ENCODE assay signal across 8 mouse cellular contexts in the genomic region with DNA sequence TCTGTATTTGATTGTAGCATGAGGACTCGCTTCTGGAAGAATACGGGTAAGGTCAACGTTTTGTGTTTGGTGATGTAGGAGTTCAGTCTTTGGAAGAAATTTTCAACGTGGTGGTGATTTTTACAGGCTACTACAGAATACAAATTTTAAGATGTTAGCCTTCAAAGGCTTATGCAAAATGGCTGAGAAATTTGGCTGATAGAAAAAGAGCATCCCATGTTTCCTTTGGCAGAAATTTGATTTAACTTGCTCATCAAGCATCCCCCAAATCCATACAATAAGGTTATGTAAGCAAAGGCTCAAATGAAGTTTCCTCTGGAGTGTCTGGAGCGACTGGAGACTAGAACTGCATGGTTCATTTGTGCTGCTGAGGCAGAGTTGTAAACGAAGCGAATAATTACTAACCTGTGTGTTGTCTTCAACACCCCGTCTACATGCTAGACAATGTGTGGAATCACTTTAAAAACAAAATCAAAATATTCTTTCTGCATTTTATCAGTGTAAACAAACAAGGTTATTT. TPM values are rescaled to one million over a fixed set of nuclear protein-coding genes. Genes with fewer than 3 reads are reported as not detected.
DNase-seq lines count a peak whose midpoint lies in the region; ATAC-seq and TF ChIP-seq lines count a peak whose summit lies in the region.

No protein-coding gene starts in this region.

- peak overlapping the region; percentile 74 for H3K4me3 ChIP-seq in left cerebral cortex, adult 2 months
- peak overlapping the region; percentile 83 for H3K4me3 ChIP-seq in embryonic facial prominence, embryonic 13.5 days
- H3K4me3 ChIP-seq in intestine, postnatal 0 days (ENCODE audit: low read depth, low read length): peak overlapping the region; percentile 72
- H3K4me3 ChIP-seq in olfactory bulb, adult 2 months (ENCODE audit: insufficient read depth, low read depth, low read length): no peak overlapping the region

- peak overlapping the region; percentile 92; the same call in 1 of the 2 replicates for H3K27ac ChIP-seq in left cerebral cortex, adult 2 months
- H3K27ac ChIP-seq in embryonic facial prominence, embryonic 13.5 days: no peak overlapping the region
- no peak overlapping the region for H3K27ac ChIP-seq in intestine, postnatal 0 days (ENCODE audit: low read depth, low read length)
- H3K27ac ChIP-seq in olfactory bulb, adult 2 months (ENCODE audit: insufficient read depth, low read depth, low read length): peak overlapping the region; percentile 20; the same call in 1 of the 2 replicates

- TF ChIP-seq CTCF in left cerebral cortex, adult 2 months (IDR thresholded peaks at IDR 0.05): no peak
- TF ChIP-seq CTCF in intestine, postnatal 0 days (IDR thresholded peaks at IDR 0.05; ENCODE audit: low read depth): no peak
- no peak for TF ChIP-seq CTCF in olfactory bulb, adult 2 months (IDR thresholded peaks at IDR 0.05; ENCODE audit: insufficient read depth, low read depth, low read length)

- no peak for DNase-seq in left cerebral cortex, adult 2 months (ENCODE audit: extremely low spot score in 1 of 2, low spot score in 2 of 2)
- DNase-seq in left cerebral cortex, adult 8-10 months (ENCODE audit: low spot score in 2 of 2): no peak
- DNase-seq in urinary bladder, adult 18-20 months (ENCODE audit: low spot score in 2 of 2): no peak

- 33% methylated on average over 8 of the region's 8 CpGs for WGBS in embryonic facial prominence, embryonic 13.5 days
- 53% methylated on average over 8 of the region's 8 CpGs for WGBS in intestine, postnatal 0 days
- 14% methylated on average over 8 of the region's 8 CpGs for WGBS in olfactory bulb, adult 2 months

- H3K36me3 ChIP-seq in embryonic facial prominence, embryonic 13.5 days: no peaks in the 10 kb centered on the region
- H3K36me3 ChIP-seq in intestine, postnatal 0 days (ENCODE audit: control insufficient read depth, insufficient read depth): no peaks in the 10 kb centered on the region

- peak overlapping the region; percentile 76 for H3K4me2 ChIP-seq in embryonic facial prominence, embryonic 13.5 days
- peak overlapping the region; percentile 92 for H3K4me2 ChIP-seq in intestine, postnatal 0 days (replicated peaks; ENCODE audit: low read depth)

- no peaks in the 10 kb centered on the region for H3K9me3 ChIP-seq in embryonic facial prominence, embryonic 13.5 days
- H3K9me3 ChIP-seq in intestine, postnatal 0 days (ENCODE audit: control insufficient read depth): no peaks in the 10 kb centered on the region

- no peak for TF ChIP-seq POLR2A in olfactory bulb, adult 2 months (IDR thresholded peaks at IDR 0.05; ENCODE audit: insufficient read depth, low read depth, low read length)

- H3K4me1 ChIP-seq in embryonic facial prominence, embryonic 13.5 days: peaks cover 10% of the 10 kb centered on the region
- no peaks in the 10 kb centered on the region for H3K4me1 ChIP-seq in intestine, postnatal 0 days (replicated peaks; ENCODE audit: control insufficient read depth, insufficient read depth, low read length)
- H3K4me1 ChIP-seq in olfactory bulb, adult 2 months (ENCODE audit: control insufficient read depth, insufficient read depth, low read length): 0 out of 2 replicates have a peak, but pooled peaks cover 2% of the 10 kb centered on the region

- peak overlapping the region; percentile 91 for H3K9ac ChIP-seq in embryonic facial prominence, embryonic 13.5 days
- no peak overlapping the region for H3K9ac ChIP-seq in intestine, postnatal 0 days (ENCODE audit: low read depth, low read length)

- no peaks in the 10 kb centered on the region for H3K27me3 ChIP-seq in embryonic facial prominence, embryonic 13.5 days
- H3K27me3 ChIP-seq in intestine, postnatal 0 days (replicated peaks; ENCODE audit: control insufficient read depth, insufficient read depth, low read length): no peaks in the 10 kb centered on the region

- intact Hi-C loops in left cerebral cortex, adult 2 months (cut with DNase I): loop anchor here (2.0 to 10.0 kb wide), 10 partner anchors 67 to 1637 kb away; partner anchors contain the start of gene Slc9a9

- no peak for ATAC-seq in embryonic facial prominence, embryonic 13.5 days (ENCODE audit: insufficient number of reproducible peaks, insufficient read depth, low FRiP score, low TSS enrichment, low read depth)
- ATAC-seq in intestine, postnatal 0 days: no peak
- ATAC-seq in erythroid progenitor cell, adult 5-6 weeks (replicated peaks; ENCODE audit: low FRiP score, poor library complexity, severe bottlenecking): no peak
- no peak for ATAC-seq in activated CD4-positive, CD25-positive, alpha-beta regulatory T cell, adult 4 months

RNA-seq across cellular contexts. Expression of gene 1190002N15Rik, which starts 1.5 kb away (rescaled TPM):
- total RNA-seq in left cerebral cortex, adult 2 months (2021): 10 to 100 TPM; 32.8 to 40.1 TPM
- total RNA-seq in left cerebral cortex, adult 8-10 months (2022): 10 to 100 TPM; 30.3 to 36.3 (median 30.9) TPM
- polyA plus RNA-seq in embryonic facial prominence, embryonic 13.5 days (2015; fragmentation: Nextera tagmentation; extraction: Ambion mirVana): 14.2 and 21.9 TPM in 2 replicates
- polyA plus RNA-seq in intestine, postnatal 0 days (2015; fragmentation: Nextera tagmentation; extraction: Ambion mirVana): 18.5 and 19.7 TPM in 2 replicates
- not detected in 2 replicates for polyA plus RNA-seq in olfactory bulb, adult 2 months (2012; ENCODE audit: insufficient read depth, insufficient read length, low replicate concordance, missing spikeins)
- 15.9 and 16.8 TPM in 2 replicates for total RNA-seq in erythroid progenitor cell, adult 5-6 weeks (2015; ENCODE audit: low replicate concordance)
- total RNA-seq in erythroid progenitor cell, adult 5-6 weeks (2017; ENCODE audit: low replicate concordance): 15.0 and 16.0 TPM in 2 replicates
- 1 to 10 TPM; 3.4 to 5.3 TPM for polyA plus RNA-seq in activated CD4-positive, CD25-positive, alpha-beta regulatory T cell, adult 4 months (2017; shearing (Covaris generic))

Comparison
In these comparisons a context has a peak if more than half of its experiments do, and no peak if none do; other contexts are left out.
1. H3K27ac ChIP-seq: peak in left cerebral cortex, adult 2 months (single experiment) and olfactory bulb, adult 2 months (single experiment); none in embryonic facial prominence, embryonic 13.5 days (single experiment) and intestine, postnatal 0 days (single experiment).